Mouse (Mus musculus) skeletal muscle tissue, adult 2 months (tissue): ENCODE data around the gene Ahsg.

Experiments
- DNase-seq: peaks from one replicate; pipeline ENCODE4 v3.0.0-alpha.2; 2012; ENCODE audit warnings: low read depth, low spot score

Ahsg gene

GRCm38 (mm10) chr16:22886726-22887125 lies 4.4 kb upstream of the Ahsg start:
- DNase-seq, result no peak

GRCm38 (mm10) chr16:22888835-22889234 lies 2.2 kb upstream of the Ahsg start:
- DNase-seq, result no peak

- no peak for DNase-seq
Observed at GRCm38 (mm10) chr16:22889716-22890115, 1.4 kb upstream of the Ahsg start.

GRCm38 (mm10) chr16:22891733-22892154 lies 667 bp downstream of the Ahsg start:
- no peak for DNase-seq

- DNase-seq, result no peak
Observed at GRCm38 (mm10) chr16:22894095-22894494, 3.0 kb downstream of the Ahsg start.

- no peak for DNase-seq
Observed at GRCm38 (mm10) chr16:22896618-22897017, 5.5 kb downstream of the Ahsg start.

GRCm38 (mm10) chr16:22899346-22899745 lies 8.3 kb downstream of the Ahsg start:
- DNase-seq, result no peak

- DNase-seq, result no peak
Observed at GRCm38 (mm10) chr16:22899866-22900570, 8.9 kb downstream of the Ahsg start.

GRCm38 (mm10) chr16:22901326-22901725 lies 10.2 kb downstream of the Ahsg start:
- DNase-seq, result no peak

GRCm38 (mm10) chr16:22909290-22909689 lies 18.2 kb downstream of the Ahsg start:
- DNase-seq, result no peak

GRCm38 (mm10) chr16:22911986-22912385 lies 20.9 kb downstream of the Ahsg start:
- peak; percentile 7 for DNase-seq

- no peak for DNase-seq
Observed at GRCm38 (mm10) chr16:22912886-22913285, 21.8 kb downstream of the Ahsg start.

GRCm38 (mm10) chr16:22914276-22914675 lies 23.2 kb downstream of the Ahsg start:
- DNase-seq, result no peak

GRCm38 (mm10) chr16:22918034-22918433 lies 27.0 kb downstream of the Ahsg start, which contains the start of gene Fetub:
Gene Fetub (plus strand): TSS chr16:22918334.
- no peak for DNase-seq

- no peak for DNase-seq
Observed at GRCm38 (mm10) chr16:22918664-22919312, 27.7 kb downstream of the Ahsg start.

GRCm38 (mm10) chr16:22919971-22920854 lies 29.1 kb downstream of the Ahsg start:
- peak; percentile 39 for DNase-seq

GRCm38 (mm10) chr16:22921761-22922160 lies 30.7 kb downstream of the Ahsg start:
- DNase-seq, result no peak

- no peak for DNase-seq
Observed at GRCm38 (mm10) chr16:22922433-22922832, 31.4 kb downstream of the Ahsg start.

- no peak for DNase-seq
Observed at GRCm38 (mm10) chr16:22929575-22929974, 38.5 kb downstream of the Ahsg start.

GRCm38 (mm10) chr16:22931431-22932200 lies 40.5 kb downstream of the Ahsg start:
- no peak for DNase-seq

- no peak for DNase-seq
Observed at GRCm38 (mm10) chr16:22937631-22938030, 46.6 kb downstream of the Ahsg start.
